Mouse (Mus musculus) midbrain, embryonic 14.5 days (tissue): ENCODE measurements at regions not wholly inside any gene's neighbourhood (a gene's known extent, or its start where the extent isn't known, plus 50 kb on each side); places are given as distances from the start of the nearest gene placed in this dataset.

Experiments
- ATAC-seq: fragments of 200-750 bp; cut with Nextera tagmentation; 2 replicates; pipeline ENCODE4 v1.8.0; 2017; ENCODE audit warnings: moderate number of reproducible peaks, moderate library complexity; ENCODE audit not compliant: low FRiP score, low TSS enrichment
- DNase-seq: peaks from one replicate; pipeline ENCODE4 v3.0.0-alpha.2; 2015
- H3K27ac ChIP-seq: fragments of 300-500 bp; sonication (generic); replicated peaks from 2 replicates; pipeline ENCODE4 v1.5.1; 2014; ENCODE audit warnings: mild to moderate bottlenecking, low read depth, low read length, moderate library complexity
- H3K27me3 ChIP-seq: fragments of 300-500 bp; sonication (generic); 2 replicates; pipeline ENCODE4 v1.6.1; 2014; ENCODE audit warnings: low read length, control low read depth, mixed read lengths; ENCODE audit not compliant: control insufficient read depth, insufficient read depth
- H3K36me3 ChIP-seq: fragments of 300-500 bp; sonication (generic); 2 replicates; pipeline ENCODE4 v1.6.1; 2014; ENCODE audit warnings: low read length, control low read depth; ENCODE audit not compliant: control insufficient read depth, insufficient read depth
- H3K4me1 ChIP-seq: fragments of 300-500 bp; sonication (generic); 2 replicates; pipeline ENCODE4 v1.6.1; 2014; ENCODE audit warnings: mild to moderate bottlenecking, antibody characterized with exemption, low read length, control low read depth; ENCODE audit not compliant: control insufficient read depth, insufficient read depth
- H3K4me2 ChIP-seq: fragments of 300-500 bp; sonication (generic); 2 replicates; pipeline ENCODE4 v1.6.1; 2014; ENCODE audit warnings: mild to moderate bottlenecking, low read length, moderate library complexity
- H3K4me3 ChIP-seq: fragments of 300-500 bp; sonication (generic); replicated peaks from 2 replicates; pipeline ENCODE4 v1.5.1; 2014; ENCODE audit warnings: low read depth, low read length
- H3K9ac ChIP-seq: fragments of 300-500 bp; sonication (generic); replicated peaks from 2 replicates; pipeline ENCODE4 v1.6.1; 2014; ENCODE audit warnings: mild to moderate bottlenecking, low read length, moderate library complexity
- H3K9me3 ChIP-seq: fragments of 300-500 bp; sonication (generic); 2 replicates; pipeline ENCODE4 v1.6.1; 2016; ENCODE audit warnings: low read length, control low read depth, mixed read lengths; ENCODE audit not compliant: control insufficient read depth
- WGBS: fragments of 180-500 bp; shearing (Covaris S2); extraction: QIAGEN DNeasy Blood & Tissue Kit; methylation state at CpG from one replicate; pipeline ENCODE4 v1.1.7; 2014; 5-methylcytosine and 5-hydroxymethylcytosine counted together

GRCm38 (mm10) chr11:71976724-71977481 lies 60.4 kb downstream of the Aipl1 start:
- no peaks in the 10 kb centered on the region for H3K9me3 ChIP-seq
- H3K9ac ChIP-seq: no peak overlapping the region
- H3K36me3 ChIP-seq: no peaks in the 10 kb centered on the region
- no peak overlapping the region for H3K4me3 ChIP-seq
- 81% methylated on average over 15 of the region's 15 CpGs for WGBS
- ATAC-seq: no peak
- no peak for DNase-seq
- no peak overlapping the region for H3K4me2 ChIP-seq
- no peak overlapping the region for H3K27ac ChIP-seq
- H3K4me1 ChIP-seq: no peaks in the 10 kb centered on the region
- no peaks in the 10 kb centered on the region for H3K27me3 ChIP-seq

DNA sequence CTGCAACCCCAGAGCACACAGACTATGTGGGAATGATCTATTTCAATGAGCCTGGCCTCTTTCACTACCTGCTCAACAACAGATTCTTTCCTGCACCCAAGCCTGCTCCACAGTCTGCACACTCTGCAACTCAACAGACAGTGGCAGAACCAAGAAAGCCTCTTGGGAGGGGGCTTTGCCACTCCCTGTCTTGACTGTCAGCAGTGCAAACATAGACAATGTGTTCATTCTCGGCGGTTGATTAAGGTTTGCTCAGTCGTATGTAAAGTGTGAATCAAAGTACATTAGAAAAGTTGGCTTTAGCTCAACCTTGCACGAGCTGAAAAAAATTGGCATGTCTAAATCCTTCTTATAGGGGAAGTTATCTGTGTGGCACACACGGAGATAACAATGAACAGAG lies 66.0 kb downstream of the Aipl1 start:
- WGBS: 80% methylated on average over 5 of the region's 5 CpGs

DNA sequence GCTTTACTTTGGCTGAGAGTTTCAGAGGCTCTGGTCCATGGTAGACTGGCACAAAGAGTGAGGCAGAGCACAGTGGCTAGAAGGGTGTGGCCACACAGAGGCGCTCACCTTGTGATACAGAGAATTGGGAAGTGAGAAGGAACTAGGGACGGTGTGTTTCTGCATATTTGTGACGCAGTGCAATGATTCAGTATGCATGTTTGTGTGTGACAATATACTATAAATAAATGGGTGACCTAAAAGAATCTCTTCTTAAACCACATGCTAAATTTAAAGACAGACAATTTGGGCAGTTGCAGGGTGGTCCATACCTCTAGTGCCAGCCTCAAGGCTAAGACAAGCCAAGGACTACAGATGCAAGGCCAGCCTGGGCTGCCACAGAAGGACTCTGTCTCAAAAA lies 75.0 kb downstream of the Aipl1 start:
- ATAC-seq (no peak), DNase-seq (no peak)
- H3K9ac ChIP-seq: no peak overlapping the region
- H3K4me2 ChIP-seq: no peak overlapping the region
- no peak overlapping the region for H3K4me3 ChIP-seq
- H3K4me1 ChIP-seq: no peaks in the 10 kb centered on the region
- no peaks in the 10 kb centered on the region for H3K27me3 ChIP-seq
- H3K36me3 ChIP-seq: no peaks in the 10 kb centered on the region
- 87% methylated on average over 3 of the region's 3 CpGs for WGBS
- H3K9me3 ChIP-seq: no peaks in the 10 kb centered on the region
- no peak overlapping the region for H3K27ac ChIP-seq

More for the DNA sequence above, 66.0 kb downstream of the Aipl1 start:
- no peak overlapping the region for H3K4me3 ChIP-seq
- H3K27ac ChIP-seq: no peak overlapping the region
- H3K36me3 ChIP-seq: no peaks in the 10 kb centered on the region
- no peak overlapping the region for H3K4me2 ChIP-seq
- no peaks in the 10 kb centered on the region for H3K4me1 ChIP-seq
- H3K27me3 ChIP-seq: no peaks in the 10 kb centered on the region
- no peak overlapping the region for H3K9ac ChIP-seq
- ATAC-seq (no peak), DNase-seq (no peak)
- H3K9me3 ChIP-seq: no peaks in the 10 kb centered on the region

DNA sequence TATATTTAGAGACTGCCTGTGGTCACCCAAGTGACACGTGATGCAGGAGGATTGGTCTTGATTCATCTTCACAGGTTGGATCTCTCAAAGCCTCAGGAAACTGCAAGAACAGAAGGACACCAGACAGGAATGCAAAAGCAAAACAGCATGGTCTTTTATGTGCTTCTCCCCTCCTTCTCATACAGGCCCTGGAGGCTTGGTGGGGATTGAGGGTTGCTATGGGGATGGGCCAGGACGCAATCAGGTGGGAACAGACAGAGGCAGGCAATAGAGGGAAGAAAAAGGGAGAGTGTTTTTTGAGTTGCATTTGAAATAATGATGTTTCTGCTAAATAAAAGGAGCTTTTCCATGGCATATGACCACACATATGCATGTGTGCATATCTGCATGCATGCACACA lies 84.8 kb downstream of the Aipl1 start:
- Histone ChIP-seq H3K9me3 (no peaks in the 10 kb centered on the region), H3K27me3 (no peaks in the 10 kb centered on the region), H3K36me3 (no peaks in the 10 kb centered on the region), H3K4me1 (0 out of 2 replicates have a peak, but pooled peaks cover 3% of the 10 kb centered on the region), H3K9ac (no peak overlapping the region), H3K27ac (peak overlapping the region; percentile 20; the same call in 1 of the 2 replicates), H3K4me2 (no peak overlapping the region), H3K4me3 (no peak overlapping the region)
- 37% methylated on average over 2 of the region's 2 CpGs for WGBS
- no peak for ATAC-seq
- peak; percentile 48 for DNase-seq

DNA sequence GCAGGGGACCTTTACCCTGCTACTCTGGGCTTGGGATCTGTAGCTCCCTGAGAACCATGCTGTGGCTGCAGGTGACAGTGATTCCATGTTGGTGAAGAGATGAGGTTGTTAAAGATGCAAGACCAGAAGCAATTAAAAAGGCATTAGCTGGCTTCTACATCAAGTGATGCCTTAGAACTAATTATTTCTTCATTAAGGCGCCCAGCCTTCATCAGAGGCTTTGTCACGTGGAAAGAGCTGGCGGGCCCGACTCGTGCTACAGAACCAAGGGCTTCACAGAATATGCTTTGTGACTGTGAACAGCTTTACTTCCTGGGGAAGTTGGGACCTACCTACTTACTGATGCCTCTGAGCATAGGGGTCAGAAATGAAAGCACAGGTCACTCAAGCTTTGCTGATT lies 90.1 kb downstream of the Aipl1 start:
- Histone ChIP-seq H3K36me3 (no peaks in the 10 kb centered on the region), H3K4me3 (no peak overlapping the region), H3K9me3 (no peaks in the 10 kb centered on the region), H3K27me3 (no peaks in the 10 kb centered on the region), H3K9ac (no peak overlapping the region), H3K4me2 (no peak overlapping the region), H3K27ac (no peak overlapping the region), H3K4me1 (peaks cover 9% of the 10 kb centered on the region)
- DNase-seq (no peak), ATAC-seq (no peak)
- 48% methylated on average over 5 of the region's 5 CpGs for WGBS

DNA sequence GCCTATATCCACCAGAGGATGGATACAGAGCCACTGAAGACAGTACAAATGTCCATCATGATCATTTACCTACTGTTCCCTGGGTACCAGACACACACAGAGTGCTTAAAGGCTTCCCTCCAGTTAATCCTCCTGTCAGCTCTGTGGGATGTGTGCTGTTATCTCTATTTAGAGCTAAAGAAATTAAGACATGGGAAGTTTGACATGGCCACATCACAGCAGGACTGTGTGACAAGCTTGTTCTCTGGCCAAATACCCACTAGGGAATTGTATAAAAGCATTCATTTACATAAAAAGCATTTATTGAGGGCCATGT lies 92.3 kb downstream of the Aipl1 start:
- Histone ChIP-seq H3K4me2 (no peak overlapping the region), H3K27me3 (no peaks in the 10 kb centered on the region), H3K4me3 (no peak overlapping the region), H3K27ac (no peak overlapping the region), H3K36me3 (no peaks in the 10 kb centered on the region), H3K9ac (no peak overlapping the region), H3K4me1 (peaks cover 9% of the 10 kb centered on the region), H3K9me3 (no peaks in the 10 kb centered on the region)
- DNase-seq: peak; percentile 41
- no peak for ATAC-seq

GRCm38 (mm10) chr11:71944398-71945097 lies 92.8 kb downstream of the Aipl1 start:
- H3K36me3 ChIP-seq: no peaks in the 10 kb centered on the region
- H3K27ac ChIP-seq: no peak overlapping the region
- ATAC-seq (no peak), DNase-seq (no peak)
- H3K9me3 ChIP-seq: no peaks in the 10 kb centered on the region
- H3K4me3 ChIP-seq: no peak overlapping the region
- WGBS: 28% methylated on average over 9 of the region's 9 CpGs
- H3K4me1 ChIP-seq: peaks cover 9% of the 10 kb centered on the region
- no peaks in the 10 kb centered on the region for H3K27me3 ChIP-seq
- H3K4me2 ChIP-seq: no peak overlapping the region
- no peak overlapping the region for H3K9ac ChIP-seq

- Histone ChIP-seq H3K36me3 (no peaks in the 10 kb centered on the region), H3K9me3 (no peaks in the 10 kb centered on the region), H3K4me3 (no peak overlapping the region), H3K27me3 (no peaks in the 10 kb centered on the region), H3K27ac (no peak overlapping the region), H3K4me2 (no peak overlapping the region), H3K9ac (no peak overlapping the region), H3K4me1 (peaks cover 9% of the 10 kb centered on the region)
- ATAC-seq: no peak
- WGBS: 32% methylated on average over 3 of the region's 3 CpGs
- no peak for DNase-seq
These were observed 93.8 kb downstream of the Aipl1 start for GRCm38 (mm10) chr11:71943512-71943911.

DNA sequence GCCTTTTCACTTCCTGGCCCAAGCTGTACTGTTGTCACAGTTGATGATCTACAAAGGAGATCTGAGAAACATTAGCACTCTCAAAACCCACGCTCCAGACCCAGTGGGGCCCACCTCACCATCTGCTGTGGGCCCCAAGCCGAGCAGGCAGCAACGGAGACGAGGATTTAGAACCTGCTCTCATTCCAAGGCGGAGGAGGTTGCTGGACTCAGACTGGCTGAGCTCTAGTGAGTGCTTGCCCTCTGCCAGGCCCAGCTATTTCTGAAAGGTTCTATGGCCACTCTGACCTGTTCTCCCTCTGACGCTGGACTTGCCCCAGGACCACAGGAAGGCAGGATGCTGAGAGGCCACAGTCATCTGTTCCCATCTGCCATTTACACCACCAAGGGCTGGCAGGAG lies 98.2 kb downstream of the Aipl1 start:
- Histone ChIP-seq H3K36me3 (no peaks in the 10 kb centered on the region), H3K27me3 (no peaks in the 10 kb centered on the region), H3K4me1 (0 out of 2 replicates have a peak, but pooled peaks cover 5% of the 10 kb centered on the region), H3K9me3 (no peaks in the 10 kb centered on the region), H3K4me3 (no peak overlapping the region), H3K4me2 (no peak overlapping the region), H3K9ac (no peak overlapping the region), H3K27ac (no peak overlapping the region)
- ATAC-seq (no peak), DNase-seq (no peak)
- WGBS: 76% methylated on average over 6 of the region's 6 CpGs
